Mouse (Mus musculus) gastrocnemius, postnatal 36 days (tissue): ENCODE results near the gene Peak1. TPM values are rescaled to one million over a fixed set of nuclear protein-coding genes. Genes with fewer than 3 reads are reported as not detected.

Experiments used
- DNase-seq, 2 experiments: peaks; one replicate each; pipeline ENCODE4 v3.0.0; 2022
- intact Hi-C: fragments of 180-260 bp; cut with DNase I; formaldehyde crosslinking; loops from one replicate; pipeline ENCODE4 v1.15.1; 2025
- total RNA-seq, 2 experiments: library from RNA; stranded (reverse); gene quantifications; 2 replicates each; pipeline ENCODE4 v1.2.3; 2021

The Peak1 gene
- total RNA-seq, 2 experiments from 2014 or later: 10.3 to 12.5 TPM

- no peak for DNase-seq
- intact Hi-C loops: no loop called here
These were observed 91.3 kb downstream of the Peak1 start for GRCm38 (mm10) chr9:56326511-56327005.

DNA sequence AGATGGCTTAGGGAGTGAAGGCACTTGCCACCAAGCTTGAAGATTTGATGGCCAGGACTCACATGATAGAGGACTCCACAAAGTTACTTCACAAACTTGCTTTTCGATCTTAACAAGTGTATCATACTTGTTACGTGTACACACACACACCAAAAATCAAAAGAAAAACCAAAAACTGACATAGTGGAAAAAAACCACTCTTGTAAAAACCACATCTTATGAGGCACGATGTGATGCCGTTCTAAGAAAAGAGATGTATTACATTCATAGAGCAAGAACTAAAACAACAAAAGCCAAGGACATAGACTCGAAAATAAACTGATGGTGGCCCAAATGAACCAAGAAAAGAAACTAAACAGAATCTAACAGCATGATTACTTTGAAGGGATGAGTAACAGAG is 92.1 kb downstream of the Peak1 start:
- DNase-seq: no peak
- intact Hi-C loops: no loop called here

DNA sequence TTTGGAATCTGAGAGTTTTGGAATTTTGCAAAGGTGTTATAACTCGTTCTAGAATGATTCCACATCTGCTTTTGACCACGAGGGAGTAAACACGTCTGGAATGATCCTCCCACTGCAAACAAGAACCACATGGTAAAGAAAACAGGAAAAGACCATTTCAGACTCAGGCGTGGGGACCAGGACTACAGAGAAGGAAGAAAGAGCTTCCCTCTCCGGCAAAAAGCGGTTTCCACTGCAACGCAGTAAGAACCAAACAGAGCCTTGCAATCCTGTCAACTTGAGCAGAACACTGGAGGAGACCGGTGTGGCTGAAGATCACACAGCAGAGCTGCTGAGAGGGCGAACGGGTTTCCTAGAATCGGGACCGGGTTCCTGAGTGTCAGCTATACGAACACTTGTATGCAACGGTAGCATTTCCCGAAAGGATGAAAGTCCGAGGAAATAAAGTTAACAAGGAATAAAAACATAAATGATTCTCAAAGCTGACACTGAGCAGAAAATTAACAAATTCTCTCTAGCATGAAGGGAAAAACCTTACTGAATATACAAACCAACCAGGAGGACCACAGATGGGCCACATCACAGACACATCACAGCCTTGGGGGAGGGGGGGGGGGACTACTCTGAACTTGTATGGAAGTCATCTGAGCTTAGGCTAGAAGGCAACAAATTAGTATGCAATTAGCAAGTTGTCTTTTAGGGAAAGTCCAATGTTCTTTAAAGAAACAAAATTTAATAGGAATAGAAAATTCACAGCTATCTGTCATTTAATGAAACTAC is 93.1 kb downstream of the Peak1 start:
- intact Hi-C loops: no loop called here
- DNase-seq: peak in 1 of 2 experiments; percentile 5

GRCm38 (mm10) chr9:56321291-56321690 is 96.6 kb downstream of the Peak1 start:
- intact Hi-C loops: no loop called here
- no peak for DNase-seq

GRCm38 (mm10) chr9:56314326-56314725 is 103.5 kb downstream of the Peak1 start:
- DNase-seq: no peak
- intact Hi-C loops: no loop called here

GRCm38 (mm10) chr9:56309079-56309478 is 108.8 kb downstream of the Peak1 start:
- no peak for DNase-seq
- intact Hi-C loops: no loop called here

GRCm38 (mm10) chr9:56304526-56304925 is 113.3 kb downstream of the Peak1 start:
- no peak for DNase-seq
- intact Hi-C loops: no loop called here

GRCm38 (mm10) chr9:56302921-56303465 is 114.9 kb downstream of the Peak1 start:
- no peak for DNase-seq
- intact Hi-C loops: no loop called here

GRCm38 (mm10) chr9:56290019-56290418 is 127.8 kb downstream of the Peak1 start:
- no peak for DNase-seq
- intact Hi-C loops: no loop called here

- intact Hi-C loops: no loop called here
- DNase-seq: no peak
These were observed 135.4 kb downstream of the Peak1 start for GRCm38 (mm10) chr9:56282481-56282880.

GRCm38 (mm10) chr9:56273576-56273975 is 144.3 kb downstream of the Peak1 start:
- intact Hi-C loops: no loop called here
- no peak for DNase-seq

- no peak for DNase-seq
- intact Hi-C loops: no loop called here
These were observed 145.6 kb downstream of the Peak1 start for GRCm38 (mm10) chr9:56272247-56272598.

DNA sequence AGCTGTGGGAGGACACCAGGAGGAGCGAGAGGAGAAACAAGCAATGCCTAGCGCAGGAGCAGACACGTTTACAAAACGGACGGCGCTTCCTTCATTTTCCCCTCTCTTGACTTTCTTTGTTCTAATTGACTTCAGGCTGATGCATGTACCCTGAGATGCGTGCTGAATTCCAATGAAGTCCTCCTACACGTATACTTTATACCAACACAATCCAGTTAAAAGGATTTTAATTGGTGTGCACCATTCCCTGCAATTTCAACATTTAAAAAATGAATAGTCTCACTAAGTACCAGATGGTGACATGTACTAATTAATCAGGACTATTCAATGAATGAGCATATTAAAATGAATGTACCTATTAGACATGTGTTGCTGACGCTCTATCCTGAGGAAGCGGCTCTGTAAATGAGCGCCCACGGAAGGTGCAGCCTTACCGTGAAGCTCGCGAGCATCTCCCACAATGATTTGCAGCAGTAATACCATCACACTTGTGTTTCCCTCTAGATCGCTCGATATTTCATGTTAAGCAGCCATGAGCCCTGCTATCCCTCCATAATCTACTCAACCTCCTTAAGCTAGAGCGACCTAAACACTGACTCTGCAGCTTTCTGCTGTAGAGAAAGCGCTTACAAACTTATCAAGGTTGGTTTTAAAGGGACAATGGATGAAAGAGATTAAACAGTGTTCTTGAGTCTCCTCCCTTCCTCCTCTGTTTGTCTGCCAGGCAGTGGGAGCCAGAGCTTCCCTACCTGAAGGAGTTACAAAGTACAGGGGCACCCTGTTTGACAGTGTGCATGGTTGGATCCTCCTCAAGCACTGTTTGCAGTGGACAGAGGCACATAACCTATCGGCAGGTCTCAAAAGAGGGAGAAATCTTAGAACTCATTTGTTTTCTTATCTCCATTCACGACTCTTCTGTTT is 146.3 kb downstream of the Peak1 start:
- intact Hi-C loops: no loop called here

DNA sequence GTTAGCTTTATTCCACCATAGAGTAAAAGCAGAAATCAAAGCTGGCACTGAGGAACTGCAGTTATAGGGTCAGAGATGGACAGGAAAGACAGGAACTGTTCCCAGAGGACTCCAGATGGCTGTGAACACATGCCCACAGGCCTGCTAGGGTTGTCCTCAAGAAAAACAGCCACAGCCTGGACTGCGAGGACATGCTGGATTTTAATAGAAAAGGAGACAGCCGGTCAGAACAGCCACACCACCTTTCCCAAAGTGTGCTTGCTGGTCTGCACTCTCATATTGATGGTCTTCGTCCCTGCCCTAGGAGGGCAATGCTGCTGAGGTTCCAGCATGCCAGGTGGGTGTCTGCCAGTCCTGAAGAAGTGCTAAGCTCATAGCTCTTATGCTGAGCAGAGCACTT is 148.8 kb downstream of the Peak1 start:
- intact Hi-C loops: no loop called here
- no peak for DNase-seq

More for the DNA sequence above, 146.3 kb downstream of the Peak1 start:
- DNase-seq: no peak

DNA sequence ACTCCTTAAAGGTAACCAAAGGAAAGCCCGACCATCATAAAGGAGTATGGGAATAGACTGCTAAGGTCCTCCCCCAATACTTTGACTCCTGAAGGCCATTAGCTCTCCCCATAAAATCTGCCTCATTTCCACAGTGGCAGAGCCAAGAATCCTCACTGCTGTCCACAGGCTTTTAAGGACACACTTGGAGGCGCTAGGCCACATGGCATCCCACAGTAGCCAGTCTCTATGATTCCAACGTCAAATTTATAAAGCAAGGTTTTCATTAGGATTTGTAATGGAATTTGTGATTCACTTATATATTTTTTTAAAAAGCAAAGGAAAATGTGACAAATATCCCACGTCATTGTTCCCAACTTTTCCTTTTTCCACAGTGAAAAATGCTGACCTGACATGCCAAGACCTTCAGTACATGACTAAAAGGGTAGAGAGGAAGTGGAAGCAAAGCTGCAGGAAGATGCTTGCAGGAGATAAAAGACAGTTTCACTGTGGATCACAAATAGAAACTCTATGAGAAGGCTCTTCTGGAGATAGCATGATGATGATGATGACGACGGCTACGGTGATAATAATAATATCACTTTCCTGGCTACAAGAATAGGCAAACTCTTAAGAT is 151.6 kb downstream of the Peak1 start:
- intact Hi-C loops: no loop called here
- no peak for DNase-seq

DNA sequence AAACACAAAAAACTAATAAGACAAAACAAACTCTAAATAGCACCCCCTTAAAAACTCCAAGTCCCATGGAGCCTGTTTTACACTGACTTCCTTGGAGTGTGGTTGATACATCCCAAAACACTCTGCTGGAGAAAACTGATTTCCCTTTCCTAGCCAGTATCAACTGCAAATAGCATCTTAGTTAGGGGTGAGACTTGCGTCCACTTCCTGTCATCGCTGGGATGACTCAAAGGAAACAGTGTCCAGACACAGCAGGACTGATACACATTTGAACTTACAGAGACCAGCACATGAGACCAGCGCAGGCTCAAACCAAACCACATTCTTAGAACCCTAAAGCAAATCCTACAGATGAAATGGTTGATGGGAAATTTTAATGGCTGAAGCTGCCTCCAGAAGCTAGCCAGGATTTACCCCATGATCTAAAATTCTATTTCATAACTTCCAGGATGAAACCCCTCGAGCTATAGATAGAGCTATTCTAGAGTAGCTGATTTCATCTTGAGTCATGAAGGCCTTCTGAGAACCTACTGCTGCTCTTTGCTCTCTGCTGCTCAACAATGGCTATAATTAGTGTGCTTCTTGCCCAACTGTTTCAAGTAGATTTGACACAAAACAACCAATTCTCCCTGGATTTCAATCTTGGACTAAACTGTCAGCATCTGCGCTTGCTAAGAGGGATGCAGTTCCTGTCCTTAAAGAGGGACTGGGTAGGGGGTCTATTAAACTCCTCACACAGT is 152.2 kb downstream of the Peak1 start:
- no peak for DNase-seq
- intact Hi-C loops: loop anchor here (2.0 kb wide), 2 partner anchors 241 to 287 kb away; no protein-coding TSS in a partner anchor

- intact Hi-C loops: loop anchor here (2.0 kb wide), 2 partner anchors 242 to 288 kb away; no protein-coding TSS in a partner anchor
- DNase-seq: no peak
These were observed 152.9 kb downstream of the Peak1 start for GRCm38 (mm10) chr9:56265022-56265360.

- intact Hi-C loops: loop anchor here (2.0 to 5.0 kb wide), 3 partner anchors 153 to 288 kb away; partner anchors contain the start of genes Hmg20a and Peak1
- DNase-seq: no peak
These were observed 153.4 kb downstream of the Peak1 start for GRCm38 (mm10) chr9:56264308-56265021.

DNA sequence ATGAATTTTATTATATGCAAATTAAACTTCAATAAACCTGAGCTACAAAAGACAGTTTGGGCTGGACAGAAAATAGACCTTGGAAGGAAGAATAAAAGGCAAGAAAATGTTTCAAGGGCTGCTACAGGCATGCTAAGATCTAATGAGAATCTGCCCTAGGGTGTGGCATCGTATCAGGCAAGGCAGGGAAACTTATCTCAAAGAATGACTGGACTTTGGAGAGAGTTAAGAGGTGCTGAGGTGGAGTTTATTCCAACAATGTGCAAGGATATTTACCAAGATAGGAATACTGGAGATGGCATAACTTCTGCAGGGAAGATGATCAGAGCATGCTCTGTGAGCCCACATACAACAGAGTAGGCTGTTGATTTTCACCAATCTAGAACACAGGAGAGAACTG is 154.8 kb downstream of the Peak1 start:
- no peak for DNase-seq
- intact Hi-C loops: loop anchor here (5.0 kb wide), 1 partner anchor 154 kb away; the partner anchor contains the start of genes Hmg20a and Peak1
